Mouse (Mus musculus) hindbrain, embryonic 11.5 days (tissue): ENCODE data around the gene Spns1. TPM values are rescaled to one million over a fixed set of nuclear protein-coding genes. Genes with fewer than 3 reads are reported as not detected.

Experiments used
- ATAC-seq: fragments of 200-750 bp; cut with Nextera tagmentation; 2 replicates; pipeline ENCODE4 v1.8.0; 2017; ENCODE audit warnings: mild to moderate bottlenecking, moderate TSS enrichment, moderate library complexity; ENCODE audit not compliant: low FRiP score
- DNase-seq: peaks from one replicate; pipeline ENCODE4 v3.0.0-alpha.2; 2015; ENCODE audit warnings: low spot score
- H3K27ac ChIP-seq: fragments of 300-500 bp; sonication (generic); 2 replicates; pipeline ENCODE4 v1.5.1; 2014; ENCODE audit warnings: mild to moderate bottlenecking, low read depth, low read length
- H3K27me3 ChIP-seq: fragments of 300-500 bp; sonication (generic); 2 replicates; pipeline ENCODE4 v1.6.1; 2014; ENCODE audit warnings: mild to moderate bottlenecking, low read length, moderate library complexity, mixed read lengths; ENCODE audit not compliant: control insufficient read depth, insufficient read depth
- H3K36me3 ChIP-seq: fragments of 300-500 bp; sonication (generic); 2 replicates; pipeline ENCODE4 v1.6.1; 2014; ENCODE audit warnings: mild to moderate bottlenecking, low read length, moderate library complexity, mixed read lengths; ENCODE audit not compliant: control insufficient read depth, insufficient read depth
- H3K4me1 ChIP-seq: fragments of 300-500 bp; sonication (generic); replicated peaks from 2 replicates; pipeline ENCODE4 v1.6.1; 2014; ENCODE audit warnings: low read length, mixed read lengths; ENCODE audit not compliant: control insufficient read depth, insufficient read depth
- H3K4me2 ChIP-seq: fragments of 300-500 bp; sonication (generic); replicated peaks from 2 replicates; pipeline ENCODE4 v1.6.1; 2014; ENCODE audit warnings: mild to moderate bottlenecking, low read depth, low read length
- H3K4me3 ChIP-seq: fragments of 300-500 bp; sonication (generic); 2 replicates; pipeline ENCODE4 v1.5.1; 2014; ENCODE audit warnings: low read depth, low read length
- H3K9ac ChIP-seq: fragments of 300-500 bp; sonication (generic); 2 replicates; pipeline ENCODE4 v1.6.1; 2014; ENCODE audit warnings: low read depth, low read length
- H3K9me3 ChIP-seq: fragments of 300-500 bp; sonication (generic); 2 replicates; pipeline ENCODE4 v1.6.1; 2016; ENCODE audit warnings: low read length; ENCODE audit not compliant: control insufficient read depth
- WGBS: fragments of 180-500 bp; shearing (Covaris S2); extraction: QIAGEN DNeasy Blood & Tissue Kit; methylation state at CpG from one replicate; pipeline ENCODE4 v1.1.7; 2014; 5-methylcytosine and 5-hydroxymethylcytosine counted together
- polyA plus RNA-seq: library from polyadenylated mRNA; unstranded; fragments of >200 nt; fragmentation: Nextera tagmentation; extraction: Ambion mirVana; gene quantifications from 2 replicates; pipeline ENCODE4 v1.2.1, GENCODE M21; 2014

The Spns1 gene
- polyA plus RNA-seq, 1 experiment from 2014 or later: 36.0 TPM

DNA sequence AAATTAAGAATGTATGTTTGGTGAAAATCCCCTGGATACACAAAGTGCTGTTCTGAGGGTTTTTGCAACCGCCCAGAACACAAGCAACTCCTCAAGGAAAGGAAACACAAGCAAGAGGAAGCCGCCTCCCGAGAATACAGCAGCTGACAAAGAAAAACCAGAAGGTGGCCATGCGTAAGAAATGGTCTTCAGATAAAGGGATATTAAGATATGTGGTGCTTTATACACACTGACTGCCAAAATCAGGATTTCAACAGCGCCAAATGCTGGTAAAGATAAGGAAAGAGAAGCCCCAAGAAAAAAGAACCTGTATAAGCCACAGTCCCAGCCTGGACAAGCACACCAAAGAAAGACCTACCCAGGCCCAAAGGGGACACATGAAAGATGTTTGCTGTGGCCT, 6.3 kb upstream of the Spns1 start:
- H3K4me2 ChIP-seq: no peak overlapping the region
- H3K4me3 ChIP-seq: no peak overlapping the region
- WGBS: 89% methylated on average over 5 of the region's 5 CpGs
- no peak overlapping the region for H3K27ac ChIP-seq
- H3K36me3 ChIP-seq: 0 out of 2 replicates have a peak, but pooled peaks cover 4% of the 10 kb centered on the region
- no peaks in the 10 kb centered on the region for H3K27me3 ChIP-seq
- DNase-seq (no peak), ATAC-seq (no peak)
- H3K9ac ChIP-seq: no peak overlapping the region
- no peaks in the 10 kb centered on the region for H3K4me1 ChIP-seq
- no peaks in the 10 kb centered on the region for H3K9me3 ChIP-seq

- H3K9ac ChIP-seq: peak overlapping the region; percentile 91
- H3K4me2 ChIP-seq: peak overlapping the region; percentile 95
- no peaks in the 10 kb centered on the region for H3K9me3 ChIP-seq
- peak overlapping the region; percentile 89 for H3K4me3 ChIP-seq
- WGBS: under 1% methylated on average over 27 of the region's 27 CpGs
- peaks cover 7% of the 10 kb centered on the region for H3K4me1 ChIP-seq
- DNase-seq: no peak
- ATAC-seq: peak; percentile 75
- H3K27me3 ChIP-seq: no peaks in the 10 kb centered on the region
- H3K27ac ChIP-seq: no peak overlapping the region
- no peaks in the 10 kb centered on the region for H3K36me3 ChIP-seq
Measured at GRCm38 (mm10) chr7:126376903-126377277, 360 bp downstream of the Spns1 start.

DNA sequence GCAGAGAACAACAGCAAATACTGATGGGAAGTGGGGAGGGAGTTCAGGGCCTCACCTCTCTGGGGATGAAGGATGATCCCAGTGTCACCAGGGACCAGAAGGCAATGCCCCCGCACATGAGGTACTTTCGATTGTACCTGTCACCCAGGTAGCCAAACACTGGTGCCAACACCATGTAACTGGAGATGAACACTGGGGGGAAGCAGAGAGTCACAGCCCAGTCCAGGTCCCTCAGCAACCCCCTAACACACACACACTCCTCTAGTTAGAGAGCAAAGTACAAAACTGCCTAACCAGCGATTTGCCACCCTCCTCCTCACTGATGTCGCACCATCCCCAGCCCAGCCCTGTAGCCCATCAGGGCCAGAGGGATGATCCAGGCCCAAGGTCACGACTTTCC, 2.2 kb downstream of the Spns1 start:
- Histone ChIP-seq H3K9me3 (no peaks in the 10 kb centered on the region), H3K4me2 (no peak overlapping the region), H3K27me3 (no peaks in the 10 kb centered on the region), H3K36me3 (no peaks in the 10 kb centered on the region), H3K27ac (no peak overlapping the region), H3K9ac (no peak overlapping the region), H3K4me3 (no peak overlapping the region), H3K4me1 (peaks cover 7% of the 10 kb centered on the region)
- DNase-seq (no peak), ATAC-seq (no peak)
- 75% methylated on average over 5 of the region's 5 CpGs for WGBS

GRCm38 (mm10) chr7:126374526-126374925, 2.7 kb downstream of the Spns1 start:
- no peak overlapping the region for H3K27ac ChIP-seq
- DNase-seq (no peak), ATAC-seq (no peak)
- peaks cover 7% of the 10 kb centered on the region for H3K4me1 ChIP-seq
- H3K4me3 ChIP-seq: no peak overlapping the region
- H3K36me3 ChIP-seq: no peaks in the 10 kb centered on the region
- H3K4me2 ChIP-seq: no peak overlapping the region
- WGBS: 83% methylated on average over 6 of the region's 6 CpGs
- H3K9ac ChIP-seq: no peak overlapping the region
- H3K27me3 ChIP-seq: no peaks in the 10 kb centered on the region
- H3K9me3 ChIP-seq: no peaks in the 10 kb centered on the region

DNA sequence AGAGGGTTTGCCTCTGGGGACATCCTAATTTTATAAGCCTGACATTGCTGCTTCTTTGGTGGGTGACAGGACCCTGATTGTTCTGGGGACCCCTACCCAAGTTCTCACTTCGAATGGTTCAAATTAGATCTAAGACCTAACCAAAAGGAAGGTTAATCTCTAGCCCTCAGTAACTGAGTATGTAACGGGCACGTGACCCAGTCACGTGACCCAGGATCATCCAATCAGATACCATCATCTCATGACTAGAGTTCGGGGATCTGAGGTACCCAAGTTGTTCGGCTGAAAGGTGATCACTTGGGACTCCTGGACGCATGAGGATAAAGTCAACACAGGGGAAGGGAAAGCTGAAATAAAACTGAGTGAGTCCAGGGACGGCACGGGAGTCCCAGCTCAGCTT, 4.2 kb downstream of the Spns1 start:
- no peak for DNase-seq
- H3K4me1 ChIP-seq: peaks cover 7% of the 10 kb centered on the region
- H3K27me3 ChIP-seq: no peaks in the 10 kb centered on the region
- H3K4me3 ChIP-seq: no peak overlapping the region
- 90% methylated on average over 9 of the region's 9 CpGs for WGBS
- H3K27ac ChIP-seq: no peak overlapping the region
- H3K4me2 ChIP-seq: no peak overlapping the region
- H3K9me3 ChIP-seq: no peaks in the 10 kb centered on the region
- no peaks in the 10 kb centered on the region for H3K36me3 ChIP-seq
- ATAC-seq: no peak
- no peak overlapping the region for H3K9ac ChIP-seq

- H3K27ac ChIP-seq: no peak within 1 kb of the TSS
- H3K4me3 ChIP-seq: no peak within 1 kb of the TSS
- no peak within 1 kb of the TSS for H3K4me2 ChIP-seq
- H3K4me1 ChIP-seq: no peaks in the 10 kb centered on the region
- H3K36me3 ChIP-seq: no peaks in the 10 kb centered on the region
- H3K9me3 ChIP-seq: no peaks in the 10 kb centered on the region
- WGBS: 82% methylated on average over 13 of the region's 13 CpGs
- H3K9ac ChIP-seq: no peak within 1 kb of the TSS
- ATAC-seq (no peak), DNase-seq (no peak)
- H3K27me3 ChIP-seq: no peaks in the 10 kb centered on the region
Measured at GRCm38 (mm10) chr7:126369393-126369792, 7.9 kb downstream of the Spns1 start, which contains the start of gene Lat. Gene Lat, minus strand, starts transcription at chr7:126369570.

DNA sequence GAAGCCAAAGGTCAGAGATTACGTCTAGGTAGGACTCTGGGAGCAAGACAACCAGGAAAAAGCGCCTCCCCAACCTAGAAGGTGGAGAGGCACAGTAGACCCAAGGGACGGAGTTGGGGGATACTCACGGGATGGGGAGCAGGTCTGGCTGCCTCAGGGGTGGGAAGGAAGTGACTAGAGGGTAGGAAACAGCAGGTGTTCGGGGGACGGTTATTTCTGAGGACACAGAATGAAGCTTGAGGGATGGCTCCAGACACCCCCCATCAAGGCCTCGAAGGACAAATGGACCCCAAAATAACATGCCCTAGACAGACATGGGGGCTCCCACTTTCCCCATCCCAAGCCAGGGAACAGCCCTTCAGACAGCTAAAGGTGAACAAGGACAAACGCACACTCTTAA, 8.9 kb downstream of the Spns1 start:
- no peaks in the 10 kb centered on the region for H3K36me3 ChIP-seq
- no peak for ATAC-seq
- 78% methylated on average over 8 of the region's 8 CpGs for WGBS

DNA sequence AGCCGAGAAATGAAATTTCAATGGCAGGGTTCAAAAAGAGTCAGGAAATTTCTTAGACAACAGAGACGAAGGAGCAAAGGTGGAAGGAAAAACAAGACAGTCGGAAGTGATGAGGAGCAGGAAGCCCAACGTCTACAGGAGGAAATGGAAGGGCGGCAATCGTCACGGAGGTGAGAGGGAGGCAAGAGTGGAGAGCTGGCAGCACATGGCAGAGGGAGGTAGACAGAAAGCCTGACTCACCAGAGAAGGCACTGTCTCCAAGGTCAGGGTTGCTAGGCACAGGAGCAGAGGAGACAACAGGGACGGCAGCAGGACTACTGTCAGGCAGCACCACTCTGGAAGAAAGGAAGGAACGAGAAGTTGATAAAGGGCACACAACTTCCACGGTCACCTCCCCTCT, 9.6 kb downstream of the Spns1 start:
- no peak for DNase-seq
- Histone ChIP-seq H3K9me3 (no peaks in the 10 kb centered on the region), H3K27me3 (no peaks in the 10 kb centered on the region), H3K36me3 (no peaks in the 10 kb centered on the region), H3K27ac (no peak overlapping the region), H3K4me2 (no peak overlapping the region), H3K4me1 (no peaks in the 10 kb centered on the region), H3K9ac (no peak overlapping the region), H3K4me3 (no peak overlapping the region)
- no peak for ATAC-seq
- 90% methylated on average over 10 of the region's 10 CpGs for WGBS

More for the DNA sequence above, 8.9 kb downstream of the Spns1 start:
- H3K9ac ChIP-seq: no peak overlapping the region
- H3K27me3 ChIP-seq: no peaks in the 10 kb centered on the region
- no peak overlapping the region for H3K4me2 ChIP-seq
- no peak overlapping the region for H3K27ac ChIP-seq
- DNase-seq: no peak
- H3K9me3 ChIP-seq: no peaks in the 10 kb centered on the region
- H3K4me1 ChIP-seq: no peaks in the 10 kb centered on the region
- H3K4me3 ChIP-seq: no peak overlapping the region

DNA sequence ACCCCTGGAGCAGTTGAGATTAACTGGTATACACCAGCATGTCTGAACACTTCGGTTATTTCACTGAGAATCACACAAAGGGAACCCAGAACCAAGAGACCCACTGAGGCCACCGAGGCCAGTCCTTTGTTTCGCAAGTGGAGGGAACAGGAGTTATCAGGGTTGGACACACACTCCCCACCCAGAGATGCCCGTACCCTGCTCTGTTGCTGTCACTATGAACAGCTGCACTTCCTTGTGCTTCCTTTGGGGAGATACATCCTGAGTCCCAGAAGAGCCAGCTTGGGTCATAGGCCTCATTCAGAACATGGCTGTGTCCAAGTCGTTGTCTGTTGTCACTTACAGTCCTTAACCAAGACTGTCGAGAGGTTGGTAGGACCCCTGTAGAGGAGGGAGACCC, 14.2 kb downstream of the Spns1 start:
- no peak overlapping the region for H3K27ac ChIP-seq
- no peak overlapping the region for H3K9ac ChIP-seq
- 84% methylated on average over 6 of the region's 6 CpGs for WGBS
- H3K36me3 ChIP-seq: no peaks in the 10 kb centered on the region
- no peaks in the 10 kb centered on the region for H3K27me3 ChIP-seq
- no peak overlapping the region for H3K4me2 ChIP-seq
- ATAC-seq (no peak), DNase-seq (no peak)
- no peaks in the 10 kb centered on the region for H3K9me3 ChIP-seq
- H3K4me1 ChIP-seq: no peaks in the 10 kb centered on the region
- H3K4me3 ChIP-seq: no peak overlapping the region
